Mouse (Mus musculus) kidney, postnatal 25 days (tissue): ENCODE measurements at regions not wholly inside any gene's neighbourhood (a gene's known extent, or its start where the extent isn't known, plus 50 kb on each side); places are given as distances from the start of the nearest gene placed in this dataset.
"Not testable (repeated sequence)": the region's sequence is repeated elsewhere in the genome, so short reads cannot be mapped to it uniquely, and the experiment has no call there.

ENCODE experiments used
- DNase-seq, 2 experiments: peaks; one replicate each; pipeline ENCODE4 v3.0.0; 2021; ENCODE audit warnings: mixed read lengths in 2 of 2

DNA sequence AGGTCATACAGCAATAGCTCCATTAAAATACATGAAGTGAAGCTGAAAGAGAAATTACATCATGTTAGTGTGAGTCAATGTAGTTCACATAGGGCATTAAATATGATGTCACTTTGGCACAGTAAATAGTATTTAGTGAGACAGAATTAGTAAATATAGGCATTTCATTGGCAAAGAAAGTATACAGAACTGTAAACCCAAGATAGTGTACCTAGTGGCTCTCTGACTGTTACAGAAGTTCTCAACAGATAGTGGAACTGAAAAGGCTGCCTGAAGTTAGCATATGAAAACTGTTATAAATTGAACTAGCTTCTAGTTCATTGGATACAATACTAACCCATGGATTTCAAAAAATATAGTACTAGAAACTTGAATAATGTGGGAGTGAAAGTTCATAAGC lies 1642.1 kb upstream of the Cdh6 start:
- no peak for DNase-seq

DNA sequence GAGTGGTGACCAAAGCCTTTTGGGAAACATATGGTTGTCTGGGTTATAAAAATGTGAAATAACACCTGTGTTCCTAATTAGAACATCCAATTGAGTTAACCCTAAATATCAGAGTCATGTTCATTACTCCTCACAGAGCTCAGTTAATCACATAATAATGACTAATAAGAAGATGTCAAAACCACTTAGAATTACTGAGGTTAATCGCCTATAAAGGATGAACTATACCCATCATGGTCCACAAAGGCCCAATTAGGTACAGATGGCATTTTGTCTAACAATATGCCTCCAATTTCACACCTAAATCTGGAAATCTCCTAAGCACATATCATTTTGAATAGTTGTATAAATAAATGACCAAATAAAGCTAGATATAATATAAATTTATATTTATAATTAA lies 1633.4 kb upstream of the Cdh6 start:
- no peak for DNase-seq

DNA sequence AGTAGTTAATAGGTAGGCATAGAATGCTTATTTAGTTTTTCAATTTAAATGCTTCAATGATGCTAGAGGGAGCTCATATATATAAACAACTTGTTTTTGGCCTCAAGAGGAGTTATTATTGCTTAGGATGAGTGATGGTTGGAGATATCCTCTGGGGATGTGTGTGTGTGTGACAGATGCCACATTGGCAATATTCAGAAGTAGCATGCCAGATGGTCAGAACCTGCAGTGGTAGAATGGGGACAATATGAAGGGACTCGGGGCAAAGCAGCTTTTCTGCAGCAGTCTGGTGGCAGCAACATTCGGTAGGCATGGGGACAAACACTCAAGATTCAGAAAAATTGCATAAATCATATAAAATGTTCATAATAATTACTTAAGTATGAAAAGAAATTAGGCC lies 1621.7 kb upstream of the Cdh6 start:
- no peak for DNase-seq

DNA sequence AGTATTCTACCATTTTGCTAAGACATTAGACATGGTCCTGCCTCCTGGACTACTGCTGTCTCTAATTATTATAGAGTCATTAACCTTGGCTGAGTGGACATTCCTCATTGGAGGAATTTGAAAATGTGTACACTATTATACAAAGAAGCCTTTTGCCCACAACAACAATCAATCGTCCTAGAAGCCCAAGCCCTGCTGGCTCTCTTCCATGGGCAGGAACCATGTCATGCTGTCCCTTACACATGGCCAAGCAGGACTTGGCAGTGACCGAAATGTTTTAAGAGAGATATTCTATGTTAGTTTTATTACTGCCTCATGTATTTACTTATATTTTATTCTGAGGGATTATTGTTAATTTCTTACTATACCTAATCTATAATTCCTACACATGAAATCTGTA lies 1607.3 kb upstream of the Cdh6 start:
- DNase-seq, result no peak

DNA sequence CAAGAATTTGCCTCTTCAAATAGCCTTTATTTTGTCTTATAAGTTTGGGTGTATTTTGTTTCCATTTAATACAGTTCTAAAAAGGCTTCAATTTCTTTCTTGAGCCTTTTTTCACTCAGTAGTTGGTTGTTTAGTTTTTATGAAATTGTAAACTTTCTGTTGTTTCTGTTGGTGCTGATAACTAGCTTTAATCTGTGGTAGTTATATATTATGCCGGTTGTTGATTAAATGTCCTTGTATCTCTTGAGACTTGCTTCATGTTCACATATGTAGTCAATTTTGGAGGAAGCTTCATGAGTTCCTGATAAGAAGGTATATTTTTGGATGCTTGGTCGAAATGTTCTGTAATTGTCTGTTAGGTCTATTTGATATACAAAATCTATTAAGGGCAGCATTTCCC lies 1568.3 kb upstream of the Cdh6 start:
- DNase-seq, result no peak

DNA sequence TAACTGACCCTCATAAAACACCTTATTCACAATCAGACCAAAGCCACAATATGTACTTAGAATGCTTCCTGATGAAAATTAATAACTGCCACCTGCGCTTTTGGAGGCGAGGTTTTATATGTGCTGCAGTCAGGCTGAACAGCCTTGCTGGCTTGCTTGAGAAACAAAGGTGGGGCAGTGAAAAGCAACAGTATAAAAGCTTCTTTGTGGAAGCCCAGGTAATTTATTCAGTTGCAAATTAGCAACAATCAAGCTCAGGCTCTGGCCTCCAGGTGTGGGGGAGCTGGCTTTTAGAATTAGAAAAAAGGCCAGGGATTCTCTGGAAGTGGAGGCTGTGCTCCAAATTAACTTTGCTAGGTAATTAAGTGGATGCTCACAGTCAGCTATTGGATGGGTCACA lies 1524.5 kb upstream of the Cdh6 start:
- not testable (repeated sequence) for DNase-seq

DNA sequence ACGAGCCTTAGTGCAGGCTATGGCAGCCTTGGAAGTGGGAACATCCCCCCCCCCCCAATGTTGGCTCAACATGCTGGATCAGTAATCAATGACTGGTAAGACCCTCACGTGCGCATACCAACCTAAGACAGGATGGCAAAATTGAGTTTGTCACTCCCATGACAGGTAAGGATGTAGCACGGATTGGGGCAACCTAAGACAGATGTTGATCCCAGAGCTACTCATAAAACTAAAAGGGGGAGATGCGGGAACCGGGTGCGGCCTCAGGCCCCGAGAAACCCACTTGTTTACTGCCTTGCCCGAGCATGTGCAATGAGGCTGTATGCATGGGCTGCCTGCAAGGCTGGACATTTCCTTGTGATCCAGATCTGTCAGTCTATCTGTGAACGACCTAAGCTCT lies 1523.0 kb upstream of the Cdh6 start:
- no peak for DNase-seq

DNA sequence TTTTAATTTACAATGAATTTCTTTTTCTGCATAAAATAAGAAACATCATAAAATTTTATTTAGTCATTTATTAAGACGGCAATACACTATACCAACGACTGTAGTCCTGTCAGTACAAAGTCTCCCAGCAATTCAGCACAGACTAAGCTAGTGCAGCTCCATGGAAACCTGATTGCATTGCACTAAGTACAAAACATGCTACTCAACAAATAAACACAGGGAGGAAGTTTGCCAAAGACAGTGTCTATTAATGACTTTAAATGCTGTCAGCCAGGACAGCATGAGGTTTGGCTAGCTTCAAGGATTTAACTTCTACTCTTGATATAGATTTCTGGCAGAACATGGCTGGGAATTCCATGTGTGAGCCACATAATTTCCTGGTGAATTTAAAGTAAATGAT lies 1515.7 kb upstream of the Cdh6 start:
- no peak for DNase-seq

DNA sequence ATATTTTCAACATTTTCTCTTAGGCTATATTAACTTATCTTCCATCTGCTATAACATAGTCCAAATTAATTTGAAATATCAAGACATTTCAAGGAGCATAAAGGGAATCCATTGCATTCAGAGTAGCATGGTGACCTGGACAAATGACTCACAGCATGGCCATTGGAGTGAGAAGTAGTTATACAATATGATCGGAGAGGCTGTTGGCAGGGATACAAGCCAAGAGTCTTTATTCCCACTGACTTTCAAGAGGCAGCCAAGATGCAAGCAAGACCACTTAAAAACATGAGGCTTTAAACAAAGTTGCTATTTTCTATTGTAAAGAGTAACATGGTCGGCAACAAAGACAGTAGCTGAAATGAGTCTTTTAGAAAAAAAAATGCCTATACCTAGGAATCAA lies 1468.8 kb upstream of the Cdh6 start:
- no peak for DNase-seq

DNA sequence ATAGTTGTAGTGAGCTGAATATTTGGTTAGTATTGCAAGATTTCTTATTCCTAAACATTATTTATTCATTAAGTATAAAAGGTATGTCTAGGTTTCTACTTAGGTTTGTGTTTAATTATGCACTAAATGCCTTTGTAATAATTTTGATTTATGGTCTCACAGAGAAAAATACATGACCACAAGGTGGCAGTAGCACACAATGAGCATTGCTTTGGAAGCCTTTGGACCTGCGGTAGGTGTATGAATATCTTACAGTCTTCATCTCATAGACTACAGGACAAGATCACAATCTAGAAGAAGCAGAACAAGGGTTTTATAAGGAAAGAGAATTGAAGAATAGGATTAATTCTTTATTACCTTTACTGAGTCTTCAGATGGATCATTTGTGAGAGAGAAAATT lies 1455.0 kb upstream of the Cdh6 start:
- peak in 1 of 2 experiments; percentile 13 for DNase-seq

DNA sequence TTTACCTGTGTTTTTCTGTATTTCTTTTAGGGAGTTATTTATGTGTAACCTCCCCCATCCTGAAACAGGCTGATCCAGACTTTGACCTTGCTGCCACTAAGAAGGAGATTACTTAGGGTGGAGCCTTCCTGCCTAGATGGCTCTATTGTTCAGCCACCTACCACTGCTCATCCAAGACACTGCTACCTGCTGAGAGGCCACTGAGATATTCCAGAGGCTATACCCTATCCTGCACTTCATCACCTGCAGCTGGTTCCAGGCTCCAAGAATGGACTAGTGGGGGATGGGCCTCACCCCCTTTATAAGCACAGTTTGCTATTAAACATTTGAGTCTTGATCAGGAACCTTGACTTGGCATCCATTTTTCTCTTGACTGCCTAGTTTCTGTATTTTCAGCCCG lies 1433.2 kb upstream of the Cdh6 start:
- DNase-seq, result no peak
